Mouse (Mus musculus) induced T-regulatory cell, adult 2 months (primary cell): ENCODE data around the gene Fes.

Source experiments
- DNase-seq: peaks from one replicate; pipeline ENCODE4 v3.0.0-alpha.2; 2012; ENCODE audit warnings: low read depth

Gene Fes

GRCm38 (mm10) chr7:80343270-80344018 is 44.3 kb downstream of the Fes start:
- no peak for DNase-seq

GRCm38 (mm10) chr7:80342858-80343257 is 44.9 kb downstream of the Fes start, which contains the start of gene Hddc3:
Gene Hddc3, plus strand, starts transcription at chr7:80343104.
- peak; percentile 99 for DNase-seq

GRCm38 (mm10) chr7:80341793-80342192 is 46.0 kb downstream of the Fes start:
- no peak for DNase-seq

- DNase-seq, result peak; percentile 90
These were observed 47.0 kb downstream of the Fes start, which contains the start of gene Unc45a for GRCm38 (mm10) chr7:80340793-80341192. Gene Unc45a, minus strand, starts transcription at chr7:80341005.

- peak; percentile 100 for DNase-seq
These were observed 47.7 kb downstream of the Fes start for GRCm38 (mm10) chr7:80339793-80340628.

- peak; percentile 69 for DNase-seq
These were observed 48.4 kb downstream of the Fes start for GRCm38 (mm10) chr7:80339371-80339770.

GRCm38 (mm10) chr7:80336932-80337331 is 50.8 kb downstream of the Fes start:
- DNase-seq, result no peak

- no peak for DNase-seq
These were observed 52.9 kb downstream of the Fes start for GRCm38 (mm10) chr7:80334848-80335247.

- DNase-seq, result no peak
These were observed 56.3 kb downstream of the Fes start for GRCm38 (mm10) chr7:80331433-80331832.

- DNase-seq, result no peak
These were observed 57.5 kb downstream of the Fes start for GRCm38 (mm10) chr7:80330278-80330677.
